Mouse (Mus musculus) brain, embryonic 14.5 days (tissue): ENCODE measurements around the gene Bbs9. TPM values are rescaled to one million over a fixed set of nuclear protein-coding genes. Genes with fewer than 3 reads are reported as not detected.

Source experiments
- DNase-seq: peaks from one replicate; pipeline ENCODE4 v3.0.0-alpha.2; 2011; ENCODE audit warnings: low read depth
- CTCF ChIP-seq: fragments of 200-500 bp; IDR thresholded peaks from 2 replicates; pipeline ENCODE4 v1.5.1; 2012; ENCODE audit warnings: inconsistent platforms, mild to moderate bottlenecking, moderate library complexity, borderline replicate concordance; ENCODE audit not compliant: insufficient read depth, insufficient read length; ENCODE audit errors: extremely low read depth
- POLR2A ChIP-seq: fragments of 200-500 bp; IDR thresholded peaks from 2 replicates; pipeline ENCODE4 v1.6.1; 2012; ENCODE audit warnings: mild to moderate bottlenecking, inconsistent platforms, borderline replicate concordance; ENCODE audit not compliant: poor library complexity, insufficient read depth, insufficient read length, severe bottlenecking; ENCODE audit errors: extremely low read depth
- polyA plus RNA-seq: library from polyadenylated mRNA; depleted of rRNA; stranded (reverse); fragments of >200 nt; gene quantifications from 2 replicates; pipeline ENCODE4 v1.2.3, GENCODE M21; 2012

The Bbs9 gene
- polyA plus RNA-seq, 1 experiment = 21.4 TPM

DNA sequence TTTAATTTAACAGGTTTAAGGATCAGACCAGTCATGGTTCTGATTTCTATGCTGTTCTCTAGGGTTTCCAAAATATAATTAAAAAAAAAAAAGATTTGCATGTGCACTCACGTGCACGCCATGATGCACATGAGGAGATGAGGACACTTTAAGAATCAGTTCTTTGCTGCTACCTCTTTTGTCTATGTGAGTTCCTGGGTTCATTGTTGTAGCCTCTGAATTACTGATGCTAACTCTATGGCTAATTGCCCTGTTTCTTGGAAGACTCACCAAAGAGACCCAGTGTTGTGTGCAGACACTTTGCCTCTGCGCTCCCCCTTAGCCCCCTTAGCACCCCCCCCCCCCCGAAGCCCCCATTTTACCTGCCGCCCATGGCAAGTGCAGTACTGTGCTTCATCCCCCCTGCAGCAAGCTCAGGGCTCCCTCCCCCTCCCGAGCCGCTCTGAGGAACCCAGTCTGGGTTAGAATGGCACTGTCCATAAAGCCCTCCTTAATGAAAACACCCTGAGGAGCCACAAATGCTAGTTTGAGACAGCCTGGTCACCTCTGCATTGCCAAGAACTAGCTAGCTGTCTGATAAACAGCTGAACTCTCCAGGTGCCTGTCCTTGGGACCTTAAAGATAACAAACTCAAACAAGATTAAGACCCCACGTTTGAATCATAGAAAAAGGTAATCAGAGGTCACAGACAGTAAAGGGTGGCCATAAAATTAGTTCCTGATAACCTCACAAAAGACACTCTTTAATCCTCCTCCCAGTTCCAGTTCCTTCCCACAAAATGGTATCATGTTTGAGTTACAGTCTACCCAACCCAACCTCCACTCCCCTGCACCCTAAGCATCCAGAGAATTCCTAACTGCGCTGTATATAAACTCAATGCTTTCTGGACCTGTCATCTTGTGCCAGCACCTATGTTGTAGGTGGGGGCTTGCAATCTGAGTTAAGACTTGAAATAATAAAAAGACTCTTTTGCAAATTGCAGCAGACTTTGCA, 69.1 kb downstream of the Bbs9 start:
- peak; percentile 44 for DNase-seq
- TF ChIP-seq POLR2A (no peak), CTCF (no peak)

DNA sequence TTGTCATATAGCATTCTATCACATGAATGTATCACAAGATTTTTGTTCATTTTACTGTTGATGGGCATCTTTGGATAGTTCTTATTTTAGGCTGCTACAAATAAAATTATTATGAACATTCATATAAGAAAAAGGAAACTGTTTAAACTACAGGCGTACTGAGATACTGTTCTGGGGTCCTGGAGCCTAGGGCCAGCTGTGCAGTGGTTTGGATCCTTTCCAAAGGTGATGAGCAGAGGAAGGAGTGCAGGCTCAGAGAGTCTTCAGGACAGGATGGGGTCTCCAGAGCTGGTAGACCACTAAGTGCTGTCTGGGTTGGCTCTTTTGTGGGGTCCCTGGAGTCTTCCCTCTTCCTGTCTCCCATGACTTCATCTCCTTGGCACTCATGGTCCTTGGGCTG, 75.8 kb downstream of the Bbs9 start:
- TF ChIP-seq POLR2A (no peak), CTCF (no peak)
- no peak for DNase-seq

DNA sequence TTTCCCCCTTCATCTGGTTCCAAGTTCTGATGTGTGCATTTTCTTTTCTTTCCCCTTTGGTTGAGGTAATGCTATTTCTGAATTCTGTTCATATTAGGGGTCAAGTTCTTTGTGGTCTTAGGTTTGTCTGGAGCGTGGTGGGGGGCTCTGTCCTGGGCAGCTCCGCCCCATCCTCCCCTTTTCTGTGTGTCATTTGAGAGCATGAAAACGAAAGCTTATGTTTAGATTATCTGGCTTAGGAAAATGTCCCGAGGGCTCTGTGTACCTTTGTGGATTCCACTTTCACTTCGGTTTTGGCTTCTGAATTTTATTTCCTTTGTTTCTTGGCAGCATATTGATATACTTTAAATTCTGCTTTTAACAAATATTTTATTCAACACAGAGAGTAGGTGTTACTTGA, 80.6 kb downstream of the Bbs9 start:
- DNase-seq = no peak
- no peak for TF ChIP-seq CTCF
- no peak for TF ChIP-seq POLR2A

DNA sequence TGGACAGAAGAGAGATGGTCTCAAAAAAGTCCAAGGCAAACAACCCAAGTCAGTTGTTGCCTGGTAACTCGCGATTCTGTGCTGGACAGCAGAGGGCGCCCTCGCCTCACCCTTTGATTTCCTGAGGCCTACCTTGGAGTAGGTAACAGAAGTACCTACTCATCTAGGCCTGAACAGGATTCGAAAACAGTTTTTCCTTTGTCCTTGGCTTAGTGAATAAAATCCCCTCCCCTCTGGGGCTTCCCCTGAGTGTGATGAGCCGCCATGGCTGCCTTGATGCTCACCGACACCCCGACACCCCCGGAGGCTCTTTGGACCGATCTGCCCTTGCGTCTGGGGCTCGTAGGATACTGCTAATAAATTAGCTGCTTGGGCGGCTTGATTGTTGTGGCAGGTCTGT, 82.0 kb downstream of the Bbs9 start:
- no peak for TF ChIP-seq POLR2A
- TF ChIP-seq CTCF = peak; percentile 81
- peak; percentile 76 for DNase-seq

DNA sequence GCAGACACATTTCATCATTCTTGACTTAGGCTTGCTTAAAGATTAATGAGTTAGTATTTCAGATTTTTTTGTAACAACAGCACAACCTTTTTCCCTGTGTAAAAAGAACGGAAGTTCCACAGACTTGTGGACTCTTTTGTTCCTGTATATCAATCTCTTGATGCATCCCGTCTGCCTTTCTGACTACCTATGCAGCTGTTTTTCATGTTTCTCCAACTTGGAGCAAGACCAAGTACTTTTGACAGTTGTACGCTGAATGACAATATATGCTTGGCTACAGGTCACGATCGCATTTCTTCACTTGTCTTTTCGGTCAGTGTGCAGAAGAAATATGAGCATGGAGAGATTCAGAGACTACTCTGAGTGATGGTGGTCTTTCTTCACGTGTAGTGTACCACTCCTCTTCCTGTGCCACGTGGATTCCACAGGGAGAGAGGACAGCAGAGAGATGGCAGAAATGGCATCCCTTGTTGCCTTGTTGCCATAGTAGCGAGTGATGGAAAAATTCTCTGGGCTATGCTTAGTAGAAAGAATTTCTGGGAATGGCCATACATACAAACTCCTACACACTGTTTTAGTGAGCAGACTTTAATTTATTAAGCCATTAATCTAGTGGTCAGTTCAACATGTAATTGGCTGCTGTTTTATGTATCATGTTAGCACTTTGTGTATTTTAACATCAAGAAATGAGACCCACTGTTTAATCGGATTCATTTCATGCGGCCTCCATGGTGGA, 88.3 kb downstream of the Bbs9 start:
- no peak for TF ChIP-seq POLR2A
- no peak for TF ChIP-seq CTCF

DNA sequence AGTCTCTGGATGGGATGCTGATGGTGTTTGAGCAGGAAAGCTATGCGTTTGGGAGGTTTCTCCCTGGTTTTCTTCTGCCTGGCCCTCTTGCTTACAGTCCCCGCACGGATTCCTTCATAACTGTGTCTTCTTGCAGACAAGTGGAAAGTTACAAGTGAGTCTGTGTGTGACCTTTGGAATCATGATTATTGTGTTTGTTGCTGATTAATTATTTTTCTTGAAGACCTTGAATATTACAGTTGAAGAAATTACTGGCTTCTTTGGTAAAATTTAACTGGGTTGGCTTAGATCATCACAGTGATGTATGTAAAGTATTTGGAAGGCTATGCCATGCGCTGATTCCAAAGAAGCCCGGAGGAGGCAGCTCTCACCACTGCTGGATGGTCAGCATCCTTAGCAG, 92.2 kb downstream of the Bbs9 start:
- no peak for TF ChIP-seq POLR2A
- TF ChIP-seq CTCF = no peak
- no peak for DNase-seq

More for the DNA sequence above, 88.3 kb downstream of the Bbs9 start:
- DNase-seq = no peak

DNA sequence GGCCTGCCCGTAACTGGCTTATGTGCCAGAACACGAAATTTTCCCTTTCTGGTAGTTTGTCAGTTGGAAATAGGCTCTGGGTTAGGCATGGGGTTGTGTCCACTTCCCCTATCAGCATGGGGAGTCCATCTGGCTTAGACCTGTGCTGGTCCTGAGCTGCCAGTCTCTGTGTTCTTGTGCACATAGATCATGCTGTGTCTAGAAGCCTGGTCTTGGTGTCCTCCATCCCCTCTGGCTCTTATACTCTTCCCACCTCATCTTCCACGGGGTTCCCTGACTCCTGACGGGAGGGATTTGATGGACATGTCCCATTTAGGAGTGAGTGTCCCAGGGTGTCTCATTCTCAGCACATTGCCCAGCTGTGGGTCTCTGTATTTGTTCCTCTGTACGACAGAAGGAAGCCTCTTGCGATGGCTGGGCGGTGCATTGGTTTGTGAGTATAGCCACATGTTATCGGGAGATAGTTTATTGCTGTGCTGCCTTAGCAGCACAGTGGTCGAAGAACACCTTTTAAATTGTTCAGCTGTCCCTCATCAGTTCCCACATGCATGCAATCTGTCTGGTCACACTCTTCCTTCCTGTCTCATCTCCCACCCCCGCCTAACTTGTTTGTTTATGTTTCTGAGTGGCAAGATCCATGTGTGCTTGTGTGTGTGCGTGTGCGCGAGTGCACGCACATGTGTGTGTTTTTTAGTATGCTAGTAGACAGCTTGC, 101.1 kb downstream of the Bbs9 start:
- no peak for TF ChIP-seq CTCF
- no peak for TF ChIP-seq POLR2A
- no peak for DNase-seq

DNA sequence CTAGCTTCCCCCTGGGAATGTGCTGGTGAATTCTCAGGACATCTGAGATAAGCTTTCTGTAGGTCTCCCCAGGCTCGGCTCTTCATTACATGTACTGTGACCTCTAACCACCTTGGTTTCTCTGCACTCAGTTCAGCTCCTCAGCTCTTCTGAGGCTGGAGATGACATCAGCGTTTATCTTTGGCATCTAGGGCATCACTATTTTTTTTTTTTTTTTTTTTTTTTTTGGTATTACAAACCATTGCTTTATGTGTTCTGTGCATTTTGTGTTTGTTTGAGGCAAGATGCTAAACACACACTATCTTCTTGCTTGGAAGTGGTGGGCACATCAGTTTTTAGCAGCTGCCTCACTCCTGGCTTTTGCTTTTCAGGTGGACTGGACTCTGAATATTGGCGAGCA, 102.8 kb downstream of the Bbs9 start:
- no peak for DNase-seq
- no peak for TF ChIP-seq CTCF
- no peak for TF ChIP-seq POLR2A

DNA sequence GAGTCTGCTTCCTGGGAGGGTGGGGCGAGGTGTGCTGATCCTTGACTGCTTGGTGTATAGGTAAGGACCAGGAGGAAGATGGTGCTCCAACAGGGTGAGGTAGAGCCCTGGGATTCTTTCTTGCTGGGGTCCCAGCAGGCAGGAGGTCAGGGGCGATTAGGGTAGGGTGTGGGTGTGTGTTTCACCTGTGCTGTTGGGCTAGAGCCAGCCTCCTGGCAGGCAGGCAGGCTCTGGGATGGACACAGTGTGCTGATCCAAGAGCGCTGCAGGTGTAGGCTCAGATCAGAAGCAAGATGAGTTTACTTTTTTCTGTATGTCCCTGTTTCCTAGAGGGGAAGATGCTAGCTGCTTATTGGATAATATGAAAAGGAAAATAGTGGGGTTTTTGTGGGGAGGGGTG, 108.7 kb downstream of the Bbs9 start:
- no peak for TF ChIP-seq CTCF
- TF ChIP-seq POLR2A = no peak
- DNase-seq = no peak

DNA sequence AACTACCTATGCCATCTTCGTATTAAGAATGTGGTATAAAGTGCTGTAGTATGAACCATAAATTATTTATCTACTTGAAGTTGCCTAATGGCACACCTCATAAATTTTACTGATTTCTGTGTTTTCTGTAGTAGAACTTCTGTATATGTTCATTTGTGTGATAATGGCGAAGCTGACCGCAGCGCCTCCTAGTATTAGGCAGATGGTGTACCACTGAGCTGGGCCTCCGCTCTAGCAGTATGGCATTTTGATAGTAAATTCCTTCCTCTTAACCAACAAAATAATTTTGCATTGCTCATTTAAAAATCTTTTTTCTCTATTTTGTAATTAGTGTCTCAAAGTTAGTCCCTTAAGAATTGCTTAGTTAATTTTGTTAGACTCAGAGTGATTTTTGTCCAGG, 117.5 kb downstream of the Bbs9 start:
- TF ChIP-seq CTCF = no peak
- no peak for TF ChIP-seq POLR2A
- DNase-seq = no peak

DNA sequence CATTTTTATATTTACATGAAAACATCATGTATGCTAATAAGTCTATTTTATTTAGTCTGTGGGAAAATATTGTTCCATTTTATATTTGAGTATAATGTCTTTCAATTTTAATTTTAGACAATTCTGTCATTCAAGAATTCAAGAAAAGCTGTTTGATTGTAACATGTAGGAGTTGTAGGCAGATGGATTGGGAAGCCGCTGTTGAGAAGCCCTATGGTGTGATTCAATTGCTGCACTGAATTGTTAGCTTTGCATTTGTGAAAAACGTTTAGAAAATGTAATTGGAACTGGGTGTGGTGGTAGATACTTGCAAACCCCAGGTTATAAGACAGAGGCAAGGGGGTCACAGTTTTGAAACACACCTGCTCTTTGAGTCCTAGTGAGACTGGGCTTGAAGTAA, 121.1 kb downstream of the Bbs9 start:
- TF ChIP-seq POLR2A (no peak), CTCF (no peak)
- DNase-seq = no peak
